Comparison of ENCODE assay signal across 9 mouse cellular contexts in the genomic region with DNA sequence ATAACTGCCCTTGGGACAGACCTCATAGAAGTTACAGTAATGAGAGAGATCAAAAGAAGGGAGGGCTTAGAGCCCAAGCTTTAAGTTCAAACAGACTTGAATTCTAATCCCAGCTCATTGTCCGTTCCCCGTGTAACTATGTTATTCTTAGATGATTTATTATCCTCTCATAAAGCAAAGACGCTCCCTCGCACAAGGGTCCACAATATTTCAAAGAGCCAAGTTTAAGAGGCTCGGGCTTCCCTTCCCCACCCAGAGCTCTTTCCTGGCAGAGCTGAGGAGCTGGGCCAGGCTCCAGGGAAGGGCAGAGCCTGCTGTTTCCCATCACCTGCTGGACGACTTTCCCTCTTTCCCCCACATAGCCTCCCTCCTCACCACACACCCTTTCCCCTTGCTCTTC. TPM values are rescaled to one million over a fixed set of nuclear protein-coding genes. Genes with fewer than 3 reads are reported as not detected.
DNase-seq lines count a peak whose midpoint lies in the region; ATAC-seq and TF ChIP-seq lines count a peak whose summit lies in the region.
"Had no signal": no experiment of that assay in that cellular context is flagged by ENCODE, and none has a peak within 500 bp of the region (broad histone marks: within the 10 kb centered on the region; RNA-seq: fewer than 3 reads in every experiment).

No protein-coding gene starts in this region.

- ATAC-seq in erythroid progenitor cell, adult 5-6 weeks (replicated peaks; ENCODE audit: low FRiP score, poor library complexity, severe bottlenecking): no peak

- no peak overlapping the region for H3K4me3 ChIP-seq in brown adipose tissue, adult 24 weeks (ENCODE audit: insufficient read depth, low read depth, low read length)
- H3K4me3 ChIP-seq in layer of hippocampus, adult 2 months: no peak overlapping the region
- H3K4me3 ChIP-seq: neural tube, embryonic 12.5 days had no signal

- peaks cover 13% of the 10 kb centered on the region; the same call in 1 of the 2 replicates for H3K4me1 ChIP-seq in brown adipose tissue, adult 24 weeks (ENCODE audit: control insufficient read depth, insufficient read depth, insufficient read length, low read length)
- H3K4me1 ChIP-seq: neural tube, embryonic 12.5 days had no signal

- DNase-seq in cerebellum, postnatal 14 days: peak; percentile 60 to 78
- DNase-seq in cerebellum, adult 9-11 months: no peak
- DNase-seq in kidney, adult 18-20 months: peak; percentile 23
- peak; percentile 58 for DNase-seq in lung, postnatal 14 days
- no peak for DNase-seq in thymus, postnatal 14 days
- no peak for DNase-seq in layer of hippocampus, adult 2 months (ENCODE audit: low spot score in 2 of 2)

- TF ChIP-seq CTCF in layer of hippocampus, adult 2 months (conservative IDR thresholded peaks at IDR 0.05): no peak

- peak overlapping the region; percentile 44; the same call in 1 of the 2 replicates for H3K27ac ChIP-seq in brown adipose tissue, adult 24 weeks (replicated peaks; ENCODE audit: low read depth, low read length)
- H3K27ac ChIP-seq in layer of hippocampus, adult 2 months: no peak overlapping the region
- H3K27ac ChIP-seq: neural tube, embryonic 12.5 days had no signal

RNA-seq across cellular contexts. Expression of a gene that starts 44.3 kb away (rescaled TPM):
- polyA plus RNA-seq in brown adipose tissue, adult 24 weeks (2012; ENCODE audit: insufficient read depth, insufficient read length, missing spikeins): 14.4 and 16.0 TPM in 2 replicates
- not detected in 2 replicates for total RNA-seq in erythroid progenitor cell, adult 5-6 weeks (2015; ENCODE audit: low replicate concordance)
- 0.26 and 18.1 TPM in 2 replicates for total RNA-seq in erythroid progenitor cell, adult 5-6 weeks (2017; ENCODE audit: low replicate concordance)
- 1 to 10 TPM; 4.1 to 4.8 TPM for total RNA-seq in layer of hippocampus, adult 2 months (2021)

Comparison
In these comparisons a context has a peak if more than half of its experiments do, and no peak if none do; other contexts are left out.
1. DNase-seq: peak in cerebellum, postnatal 14 days (2 of 2), kidney, adult 18-20 months (single experiment) and lung, postnatal 14 days (single experiment); none in cerebellum, adult 9-11 months (single experiment), thymus, postnatal 14 days (single experiment) and layer of hippocampus, adult 2 months (0 of 2).